Mouse (Mus musculus): ENCODE measurements around the gene Klhl18.

Gene Klhl18

DNA sequence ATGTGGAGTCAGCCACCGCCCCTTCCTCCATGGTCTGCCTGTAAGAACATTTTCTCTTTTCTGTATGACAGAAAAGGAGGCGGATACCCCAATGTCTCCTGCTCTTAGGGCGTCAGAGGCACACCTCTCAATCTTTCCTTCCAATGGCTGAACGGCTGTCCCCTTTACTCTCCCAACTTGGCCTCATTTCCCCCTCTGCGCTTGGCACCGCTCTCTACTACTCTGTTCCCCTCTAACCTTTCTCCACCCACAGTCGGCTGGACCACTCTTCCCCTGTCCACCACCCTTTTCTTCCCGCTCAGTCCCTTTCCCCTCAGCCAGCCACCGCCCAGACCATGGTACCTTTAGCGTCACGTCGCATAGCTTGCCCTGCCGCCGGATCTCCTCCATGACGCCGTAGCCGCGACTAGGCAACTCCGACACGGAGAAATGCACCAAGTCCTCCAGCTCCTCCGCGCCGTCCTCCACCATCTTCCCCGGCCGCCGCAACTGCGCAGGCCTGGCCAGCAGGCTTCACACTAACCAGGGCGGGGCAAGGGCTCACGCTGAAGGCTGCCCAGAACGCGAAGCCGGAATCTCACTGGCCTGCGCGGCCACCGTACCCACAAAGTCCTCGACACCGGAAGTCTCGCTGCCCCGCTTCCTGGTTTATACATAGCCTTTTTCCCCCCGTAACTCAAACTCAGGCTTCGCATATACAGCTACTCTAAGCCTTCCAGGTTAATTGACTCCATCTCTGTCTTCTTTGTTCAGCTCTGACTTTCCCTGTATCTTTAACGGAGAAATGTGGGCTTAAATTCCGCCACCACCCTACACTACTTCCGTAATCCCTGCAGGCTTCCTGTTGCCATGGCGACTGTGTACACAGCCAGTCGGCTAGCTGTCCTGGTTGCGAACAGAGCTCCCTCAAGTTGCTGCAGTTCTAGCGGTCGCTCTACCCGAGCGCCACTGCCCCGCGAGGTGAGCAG lies at the start of gene Klhl18, which contains the start of gene Kif9:
Klhl18 (minus strand) TSS at position 571 of the 968 bp plus-strand sequence.
Kif9 (plus strand) TSS at position 835 of the 968 bp plus-strand sequence.
- DNase-seq: peak; percentile 92 to 94

DNA sequence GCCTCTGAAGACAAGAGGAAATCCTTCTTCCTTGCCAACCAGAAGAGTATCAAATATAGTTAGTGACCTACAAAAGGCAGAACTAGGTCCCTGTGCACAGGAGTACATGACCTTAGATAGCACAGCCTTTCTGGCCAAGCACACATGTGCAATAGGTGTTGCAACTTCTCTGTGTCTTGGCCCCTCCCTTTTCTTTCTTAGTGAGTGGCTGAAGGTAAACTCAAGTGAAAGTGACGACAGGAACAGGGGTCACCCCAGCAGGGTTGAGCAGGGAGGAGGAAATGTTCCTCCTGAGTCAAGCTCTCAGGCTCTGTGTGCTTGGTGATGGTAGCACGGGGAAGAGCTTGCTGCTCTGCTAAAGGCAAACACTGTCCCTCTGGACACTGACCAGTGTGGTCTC lies 49.2 kb upstream of the Klhl18 start:
- no peak for DNase-seq

DNA sequence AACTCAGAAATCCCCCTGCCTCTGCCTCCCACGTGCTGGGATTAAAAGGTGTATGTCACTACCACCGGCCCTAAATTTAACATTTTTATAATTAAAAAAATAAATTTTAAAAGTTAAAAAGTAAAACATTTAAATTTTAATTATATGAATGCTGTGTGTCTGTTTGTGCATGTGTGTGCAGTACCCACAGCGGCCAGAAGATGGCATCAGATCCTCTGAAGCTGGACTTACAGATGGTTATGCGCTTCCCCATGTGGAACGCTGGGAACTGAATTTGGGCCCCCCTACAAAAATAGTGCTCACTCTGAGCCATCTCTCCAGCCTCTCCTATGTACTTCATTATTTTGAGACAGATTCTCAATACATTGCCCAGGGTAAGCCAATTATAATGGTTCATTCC lies 14.4 kb upstream of the Klhl18 start:
- peak; percentile 17 to 23 for DNase-seq

DNA sequence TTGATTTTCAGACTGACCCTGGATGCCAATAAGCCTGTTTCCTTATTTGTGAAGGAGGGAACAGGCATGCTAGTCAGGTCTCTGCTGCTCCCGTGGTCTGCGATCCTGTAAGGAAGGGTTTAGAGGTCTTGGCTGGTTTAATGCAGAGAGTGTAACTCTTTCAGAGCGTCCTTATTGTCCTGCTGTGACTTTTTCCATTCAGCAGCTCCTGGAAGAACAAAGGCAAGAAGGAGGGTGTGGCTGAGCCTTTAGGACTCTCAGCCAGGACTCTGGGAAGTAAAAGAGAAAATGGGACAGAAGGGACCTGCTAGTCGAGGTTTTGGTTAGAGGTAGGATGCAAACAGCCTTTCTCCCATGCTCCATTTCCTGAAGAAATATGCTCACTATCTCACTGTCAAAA lies 12.3 kb upstream of the Klhl18 start:
- no peak for DNase-seq

DNA sequence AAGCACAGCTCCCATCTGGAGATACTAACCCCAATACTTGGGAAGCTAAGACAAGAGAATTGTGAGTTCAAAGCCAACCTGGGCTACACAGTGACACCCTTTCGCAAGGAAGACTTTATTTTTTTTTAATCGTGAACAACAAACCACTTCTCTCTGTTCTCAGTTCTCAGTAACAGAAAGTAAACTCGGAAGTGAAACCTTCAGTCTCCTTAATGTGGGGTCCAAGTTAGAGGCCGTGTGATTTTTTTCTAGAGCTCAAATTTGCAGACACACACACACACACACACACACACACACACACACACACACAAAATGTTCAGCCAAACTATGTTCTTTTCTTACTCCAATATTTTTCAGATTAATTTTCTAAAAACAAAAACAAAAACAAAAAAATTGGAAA lies 2.1 kb upstream of the Klhl18 start:
- DNase-seq: no peak

DNA sequence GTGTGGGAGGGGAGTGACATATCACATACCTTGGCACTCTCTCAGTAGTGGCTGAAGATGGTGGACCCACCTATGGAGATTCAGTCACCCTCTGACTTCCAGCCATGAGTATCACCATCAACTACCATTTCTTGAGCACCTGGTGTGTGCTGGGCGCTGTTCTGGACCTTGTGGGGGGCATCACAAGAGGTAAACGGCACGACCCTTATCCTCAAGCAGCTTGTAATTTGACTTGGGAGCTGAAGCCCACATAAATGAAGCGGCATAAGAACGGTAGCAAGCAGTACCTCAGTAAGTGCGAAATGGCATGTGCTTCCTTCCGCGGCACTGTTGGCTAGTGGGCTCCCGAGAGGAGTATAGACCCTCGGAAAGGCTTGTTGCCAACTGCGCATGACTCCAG lies 1.5 kb upstream of the Klhl18 start:
- DNase-seq: no peak

DNA sequence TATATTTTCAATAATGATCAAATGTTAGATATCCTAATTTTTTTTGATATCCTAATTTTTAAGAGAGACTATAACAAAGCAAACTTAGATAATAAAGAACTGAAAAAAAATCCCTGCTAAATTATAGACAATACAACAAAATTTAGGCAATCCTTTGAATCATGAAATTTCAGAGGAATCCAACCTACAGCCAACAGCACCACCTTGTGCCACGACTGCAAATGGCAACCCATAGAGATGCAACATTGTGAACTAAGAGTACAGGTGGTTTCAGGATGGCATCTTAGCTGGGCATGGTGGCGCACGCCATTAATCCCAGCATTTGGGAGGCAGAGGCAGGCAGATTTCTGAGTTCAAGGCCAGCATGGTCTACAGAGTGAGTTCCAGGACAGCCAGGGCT lies 10.3 kb downstream of the Klhl18 start:
- peak; percentile 48 to 50 for DNase-seq

DNA sequence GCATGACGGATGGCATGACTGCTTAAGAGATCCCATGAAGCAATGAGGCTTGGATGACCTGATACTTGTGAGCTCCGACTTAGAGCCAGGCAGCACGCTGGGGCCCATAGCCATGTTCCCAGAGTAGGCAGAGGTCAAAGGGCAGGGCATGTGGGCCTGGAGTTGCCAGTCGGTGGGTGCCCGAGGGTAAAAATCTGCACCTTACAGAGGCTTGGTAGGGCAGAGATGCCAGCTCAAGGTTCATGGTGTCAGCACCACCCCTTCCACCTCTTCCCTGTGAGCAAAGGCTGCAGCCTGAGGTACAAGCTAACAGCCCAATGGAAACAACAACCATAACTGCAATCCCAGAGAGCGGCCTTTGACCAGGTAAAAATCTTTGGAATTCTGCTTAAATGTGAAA lies 11.2 kb downstream of the Klhl18 start:
- no peak for DNase-seq

DNA sequence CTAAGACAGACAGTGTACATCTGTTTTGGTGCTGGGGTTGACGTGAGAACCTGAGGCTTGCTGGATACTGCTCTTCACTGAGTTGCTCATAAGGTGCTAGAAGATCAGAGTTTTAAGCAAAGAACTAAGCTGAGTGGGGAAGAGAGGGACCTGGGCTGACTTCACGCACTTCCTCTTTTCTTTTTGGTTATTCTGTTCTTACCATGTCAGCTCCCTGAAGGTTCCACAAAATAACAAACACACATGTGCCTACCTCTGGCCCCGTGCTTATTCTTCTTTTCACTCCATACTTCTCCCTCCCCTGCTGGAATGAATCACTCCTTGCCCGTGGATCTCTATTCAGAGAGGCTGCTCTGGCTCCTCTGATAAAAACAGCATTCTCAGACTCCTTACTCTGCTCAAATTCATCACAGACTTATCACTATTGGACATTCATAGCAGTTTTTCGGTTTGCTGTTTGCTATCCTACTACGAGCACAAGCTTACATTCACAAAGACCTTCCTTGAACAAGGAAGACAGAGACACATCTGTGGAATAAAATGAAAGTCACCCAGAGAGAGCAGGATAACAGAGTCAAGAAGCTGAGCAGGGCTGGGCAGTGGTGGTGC lies 12.4 kb downstream of the Klhl18 start:
- DNase-seq: no peak

DNA sequence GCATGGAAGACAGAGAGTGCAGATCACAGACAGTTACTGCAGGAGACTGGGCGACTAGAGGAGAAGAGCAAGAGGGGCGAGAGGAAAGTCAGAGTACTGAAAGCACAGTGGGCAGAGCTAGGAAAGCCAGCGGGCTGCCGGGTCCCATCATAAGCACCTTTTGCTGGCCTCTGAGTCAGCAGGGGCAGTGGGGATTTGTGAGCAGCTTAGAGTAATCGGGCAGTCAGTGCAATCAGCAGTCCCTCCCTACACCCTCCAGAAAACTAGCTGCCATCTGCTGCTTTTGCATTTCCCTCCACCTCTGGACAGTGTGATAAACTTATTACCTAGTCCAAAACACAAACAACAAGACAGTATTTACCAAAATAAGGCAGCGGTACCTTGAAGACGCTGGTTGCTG lies 14.2 kb downstream of the Klhl18 start:
- no peak for DNase-seq

DNA sequence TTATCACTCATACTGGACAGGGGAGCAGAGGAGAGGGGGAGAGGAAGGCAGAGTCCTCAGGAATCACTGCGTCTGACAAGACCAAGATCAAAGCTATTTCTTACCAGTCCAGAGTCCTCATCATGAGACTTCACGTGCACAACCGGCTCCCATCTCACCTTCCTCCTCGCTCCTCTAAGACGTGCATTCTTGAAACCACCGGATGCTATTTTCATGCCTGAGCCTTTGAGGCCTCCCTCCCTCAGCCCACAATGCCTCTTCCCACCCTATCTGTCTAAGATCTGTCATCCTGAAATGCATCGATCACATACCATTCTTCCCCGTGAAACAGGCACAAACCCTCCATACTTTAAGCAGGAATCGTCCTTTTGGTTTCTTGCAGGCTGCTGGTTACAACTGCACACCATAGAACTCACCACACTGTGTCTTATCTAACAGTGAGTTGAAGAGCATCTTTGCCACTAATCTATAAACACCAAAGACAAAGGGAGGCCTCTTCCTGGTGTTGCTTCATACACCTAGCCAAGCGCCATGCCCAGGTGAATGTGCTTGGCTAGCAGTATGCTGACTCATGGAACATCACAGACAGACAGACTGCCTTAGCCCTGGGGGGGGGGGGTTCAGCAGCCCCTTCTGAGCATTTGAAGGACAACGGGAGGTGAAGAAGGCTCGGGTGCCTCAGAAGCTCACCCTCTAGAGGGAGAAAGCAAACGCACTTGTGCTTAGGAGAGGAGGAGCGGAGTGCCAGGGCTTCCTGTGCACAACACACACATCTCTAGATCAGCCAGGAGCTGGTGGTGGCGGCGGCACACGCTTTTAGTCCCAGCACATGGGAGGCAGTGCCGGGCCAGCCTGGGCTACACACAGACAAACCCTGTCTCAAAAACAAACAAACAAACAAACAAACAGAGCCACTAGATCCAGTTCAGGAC lies 15.3 kb downstream of the Klhl18 start:
- DNase-seq: peak; percentile 21 to 42

DNA sequence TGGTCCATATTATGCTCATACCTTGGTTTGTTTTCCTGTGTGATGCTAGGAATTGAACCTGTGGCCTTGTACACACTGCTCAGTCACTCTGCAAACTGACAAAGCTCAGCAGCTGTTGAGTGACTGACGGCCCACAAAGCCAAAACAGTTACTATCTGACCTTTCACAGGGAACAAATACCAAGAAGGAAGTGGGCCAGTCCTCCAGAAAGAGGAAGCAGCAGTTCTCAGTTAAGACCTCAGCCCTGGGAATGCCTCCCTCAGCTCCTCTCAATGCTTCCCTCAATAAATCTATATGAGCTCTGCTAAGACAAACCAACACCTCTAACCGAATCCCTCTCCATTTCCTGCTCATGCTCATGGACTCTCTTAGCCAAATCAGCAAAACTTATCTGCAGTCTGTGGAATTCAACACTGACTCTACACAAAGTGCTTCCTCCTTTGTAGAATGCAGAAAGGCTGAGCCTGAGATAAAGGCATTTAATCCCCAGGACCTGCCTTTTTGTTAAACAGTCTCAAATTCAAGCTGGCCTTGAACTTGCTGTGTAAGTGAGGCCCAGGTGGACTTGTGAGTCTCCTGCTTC lies 17.3 kb downstream of the Klhl18 start:
- DNase-seq: no peak

DNA sequence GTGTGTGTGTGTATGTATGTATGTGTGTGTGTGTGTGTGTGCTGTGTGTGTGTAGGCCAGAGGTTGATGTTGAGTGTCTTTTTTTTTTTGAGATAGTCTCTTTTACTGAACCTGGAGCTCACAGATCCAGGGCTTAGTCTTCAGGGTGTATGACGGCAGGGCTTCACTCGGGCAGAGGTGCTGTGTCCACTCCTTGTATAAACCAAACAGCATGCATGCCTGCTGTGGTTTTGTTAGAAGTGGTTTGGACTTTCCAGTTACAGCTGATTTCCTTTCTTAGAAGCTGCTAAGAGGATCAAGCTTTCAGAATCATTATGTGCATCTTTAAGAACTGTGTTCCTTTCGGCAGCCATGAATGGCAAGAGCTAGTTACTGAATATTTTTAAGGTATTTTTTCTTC lies 18.6 kb downstream of the Klhl18 start:
- no peak for DNase-seq

DNA sequence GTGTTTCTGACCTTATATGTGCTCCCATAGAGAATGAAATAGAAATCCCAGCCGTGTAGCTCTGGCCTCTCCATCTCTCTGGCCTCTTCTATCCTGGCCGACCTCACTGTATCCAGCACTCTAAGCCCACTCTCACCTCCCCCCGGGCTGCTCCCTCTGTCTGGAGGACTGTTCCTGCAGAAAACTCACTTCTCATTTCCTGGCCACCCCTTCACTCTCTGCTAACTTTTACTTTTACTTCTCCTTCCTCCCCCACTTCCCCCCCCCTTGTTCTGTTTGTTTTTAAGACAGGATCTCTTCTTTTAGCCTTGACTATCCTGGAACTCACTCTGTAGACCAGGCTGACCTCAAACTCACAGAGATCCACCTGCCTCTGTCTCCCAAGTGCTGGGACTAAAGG lies 24.0 kb downstream of the Klhl18 start:
- no peak for DNase-seq

DNA sequence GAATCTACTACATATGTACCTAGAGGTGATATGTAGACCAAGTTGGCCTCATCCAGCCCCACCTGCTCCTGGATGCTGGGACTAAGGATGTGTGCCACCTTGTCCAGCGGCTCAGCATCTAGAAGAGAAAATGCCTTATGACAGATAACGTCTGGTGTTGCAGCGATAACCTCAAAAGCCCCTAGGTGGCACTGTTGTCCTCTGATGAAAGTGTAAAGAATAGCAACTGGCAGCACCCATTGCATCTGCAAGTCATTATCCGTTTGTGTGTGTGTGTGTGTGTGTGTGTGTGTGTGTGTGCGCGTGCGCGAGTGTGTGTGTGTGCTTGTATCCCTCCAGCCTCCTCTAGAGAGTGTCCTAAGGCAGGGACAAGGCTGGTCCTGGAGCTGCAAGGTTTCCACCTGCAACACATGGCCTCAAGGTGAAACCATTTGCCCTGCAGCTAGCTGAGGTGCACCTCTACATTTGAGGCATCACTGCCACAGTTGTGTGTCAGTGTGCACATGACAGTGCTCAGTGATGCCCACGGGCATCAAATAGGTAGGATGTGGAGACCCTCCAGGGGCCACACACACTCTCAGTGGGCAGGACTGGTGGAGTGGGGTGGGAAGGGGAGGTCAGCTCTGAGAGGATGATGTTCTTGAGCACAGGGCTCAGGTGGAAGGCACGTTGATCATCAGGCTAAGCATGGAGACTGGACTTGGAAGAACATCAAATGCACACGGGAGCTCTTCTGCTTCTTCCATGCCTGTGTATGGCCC lies 27.5 kb downstream of the Klhl18 start:
- peak; percentile 58 to 62 for DNase-seq

DNA sequence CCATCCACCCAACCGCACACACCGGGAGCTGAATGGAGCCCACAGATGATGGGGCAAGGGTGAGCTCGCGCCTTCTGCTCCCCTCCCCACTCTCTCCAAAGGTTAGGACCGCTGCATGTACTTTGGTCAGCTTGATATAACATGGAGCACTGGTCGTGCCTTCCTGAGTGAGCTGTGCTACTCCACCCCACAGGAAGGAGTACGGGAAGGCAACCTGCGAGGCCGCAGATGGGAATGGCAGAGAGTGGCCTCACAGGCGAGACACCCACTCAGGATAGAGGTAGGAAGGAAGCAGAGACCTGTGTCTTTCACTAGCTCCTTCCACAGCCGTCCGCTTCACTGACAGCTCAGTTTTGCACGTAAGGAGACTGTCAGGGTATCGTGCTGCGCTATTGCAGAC lies 28.1 kb downstream of the Klhl18 start:
- DNase-seq: no peak

DNA sequence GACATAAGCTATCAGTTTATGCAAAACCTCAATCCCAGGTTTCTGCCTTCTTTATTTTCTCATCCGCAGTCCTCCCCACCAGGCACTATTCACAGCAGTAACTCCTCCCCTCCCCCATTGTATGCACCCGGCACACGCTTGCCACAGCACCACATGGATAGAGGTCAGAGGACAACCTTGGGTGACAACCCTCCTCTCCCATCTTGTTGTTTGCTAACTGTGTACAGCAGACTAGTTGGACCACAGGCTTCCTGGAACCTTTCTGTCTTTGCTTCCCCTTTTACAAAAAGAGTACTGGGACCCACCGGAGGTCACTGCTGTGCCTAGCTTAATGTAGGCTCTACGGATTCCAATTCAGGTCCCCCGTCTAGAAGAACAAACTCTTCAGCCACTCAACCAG lies 35.9 kb downstream of the Klhl18 start:
- no peak for DNase-seq

DNA sequence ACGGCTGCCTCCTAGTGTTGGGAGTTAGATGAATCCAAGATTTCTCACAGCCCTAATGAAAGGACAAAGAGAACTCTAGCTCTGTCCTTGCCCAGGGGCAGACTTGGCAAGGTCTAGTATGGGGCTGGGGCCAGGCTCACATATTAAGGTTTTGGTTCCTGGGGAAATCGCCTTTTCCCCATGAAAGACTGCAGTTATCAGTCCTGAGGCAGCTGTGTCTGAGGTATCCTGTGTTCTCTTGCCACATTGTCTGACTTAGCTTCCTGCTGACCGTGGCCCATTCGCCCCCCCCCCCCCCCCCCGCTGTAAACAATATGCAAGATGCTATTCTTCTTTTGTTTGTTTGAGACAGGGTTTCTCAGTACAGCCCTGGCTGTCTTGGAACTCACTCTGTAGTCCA lies 36.4 kb downstream of the Klhl18 start:
- no peak for DNase-seq

DNA sequence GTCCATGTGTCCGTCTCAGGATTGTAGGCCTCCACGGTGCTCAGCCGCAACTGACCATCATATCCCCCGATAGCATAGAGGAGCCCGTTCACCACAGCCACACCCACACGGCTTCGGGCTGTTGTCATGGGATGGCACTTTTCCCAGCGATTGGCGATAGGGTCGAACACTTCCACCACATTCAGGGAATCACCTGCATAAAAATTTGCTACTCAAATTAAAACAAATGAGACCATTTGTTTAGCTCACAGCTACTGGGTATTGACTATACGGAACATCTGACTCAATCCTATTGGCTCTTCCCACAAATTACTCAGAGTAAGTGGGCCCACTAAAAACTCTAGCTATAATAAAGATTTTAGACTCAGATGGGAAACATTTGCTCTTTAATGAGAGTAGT lies 40.5 kb downstream of the Klhl18 start:
- no peak for DNase-seq

DNA sequence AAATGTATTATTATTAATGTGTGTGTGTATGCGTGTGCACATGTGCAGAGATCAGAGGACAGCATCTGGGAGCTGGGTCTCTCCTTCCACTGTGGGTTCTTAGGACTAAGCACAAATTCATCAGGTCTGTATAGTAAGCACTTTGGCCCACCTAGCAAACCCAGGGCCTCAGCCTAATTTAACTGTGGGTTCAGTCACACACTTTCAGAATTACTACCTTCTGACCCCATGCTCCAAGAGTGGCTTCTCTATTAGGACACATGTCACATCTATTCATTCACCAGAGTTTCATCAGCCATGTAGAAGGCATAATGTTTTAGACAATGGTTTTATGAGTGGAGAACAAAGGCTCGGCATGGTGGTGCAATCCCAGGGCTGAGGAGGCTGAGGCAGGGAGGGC lies 43.4 kb downstream of the Klhl18 start:
- no peak for DNase-seq

DNA sequence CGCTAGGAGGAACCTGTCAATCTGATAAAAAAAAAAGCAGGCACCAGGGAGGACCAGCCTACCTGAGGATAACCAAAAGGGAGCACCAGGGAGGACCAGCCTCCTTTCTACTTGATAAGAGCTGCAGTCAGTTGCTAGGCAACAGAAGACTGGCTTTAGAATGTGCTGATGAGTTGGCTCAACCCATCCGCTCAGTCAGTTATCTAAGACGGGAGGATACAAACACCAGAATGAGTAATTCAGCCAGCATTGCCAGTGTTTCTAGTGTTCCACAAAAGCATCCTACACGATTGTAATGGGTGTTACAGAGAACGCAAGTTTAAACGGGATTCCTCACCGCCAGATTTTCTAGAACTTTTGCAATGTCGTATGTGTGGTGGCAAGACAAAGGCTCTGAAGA lies 45.3 kb downstream of the Klhl18 start:
- no peak for DNase-seq

Measured in thymus, postnatal 36 days (tissue).